In the genomic region with DNA sequence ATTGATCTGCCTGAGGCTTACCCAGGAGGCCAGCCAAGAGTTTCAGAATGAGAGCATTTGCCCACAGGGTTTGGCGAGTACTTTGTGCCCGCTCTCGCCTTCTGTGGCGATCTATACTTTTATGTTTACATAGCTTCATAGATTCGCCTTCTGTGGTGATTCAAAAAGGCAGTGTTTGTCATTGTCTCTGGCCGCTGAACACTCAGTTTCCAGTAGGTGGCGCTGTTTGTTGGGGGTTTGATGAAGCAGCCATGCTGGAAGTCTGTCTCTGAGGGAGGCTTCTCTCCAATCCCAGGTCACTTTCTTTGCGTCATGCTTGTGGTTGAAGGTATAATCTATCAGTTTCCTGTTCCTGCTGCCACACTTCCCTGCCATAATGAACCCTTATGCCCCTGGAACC, we compare ENCODE assay signal across 10 mouse cellular contexts. TPM values are rescaled to one million over a fixed set of nuclear protein-coding genes. Genes with fewer than 3 reads are reported as not detected.
A peak's percentile ranks its signal among the peaks of the same experiment; 100 is the strongest.
DNase-seq lines count a peak whose midpoint lies in the region; ATAC-seq and TF ChIP-seq lines count a peak whose summit lies in the region.
"Had no signal": no experiment of that assay in that cellular context is flagged by ENCODE, and none has a peak within 500 bp of the region (broad histone marks: within the 10 kb centered on the region; RNA-seq: fewer than 3 reads in every experiment).

No protein-coding gene starts in this region.

- no peak for TF ChIP-seq EP300 in heart, postnatal 0 days (IDR thresholded peaks at IDR 0.05; ENCODE audit: low read depth)

- H3K9ac ChIP-seq in intestine, embryonic 14.5 days (ENCODE audit: low read length): no peak overlapping the region
- H3K9ac ChIP-seq in intestine, embryonic 16.5 days (ENCODE audit: low read depth, low read length): no peak overlapping the region
- H3K9ac ChIP-seq in heart, postnatal 0 days (replicated peaks; ENCODE audit: low read depth, low read length): no peak overlapping the region
- H3K9ac ChIP-seq in neural tube, embryonic 11.5 days (ENCODE audit: low read length): no peak overlapping the region; the same call in 1 of the 2 replicates
- H3K9ac ChIP-seq: embryonic facial prominence, embryonic 15.5 days had no signal

- no peaks in the 10 kb centered on the region for H3K27me3 ChIP-seq in intestine, embryonic 14.5 days (replicated peaks; ENCODE audit: control insufficient read depth, insufficient read depth, low read length)
- no peaks in the 10 kb centered on the region for H3K27me3 ChIP-seq in intestine, embryonic 16.5 days (replicated peaks; ENCODE audit: control insufficient read depth, insufficient read depth, low read length)
- H3K27me3 ChIP-seq in heart, postnatal 0 days (ENCODE audit: control insufficient read depth, insufficient read depth, low read length): no peaks in the 10 kb centered on the region
- no peaks in the 10 kb centered on the region for H3K27me3 ChIP-seq in neural tube, embryonic 11.5 days (ENCODE audit: control insufficient read depth, insufficient read depth, low read length)
- H3K27me3 ChIP-seq: embryonic facial prominence, embryonic 15.5 days had no signal

- no peaks in the 10 kb centered on the region for H3K36me3 ChIP-seq in intestine, embryonic 14.5 days (ENCODE audit: control insufficient read depth, insufficient read depth, low read length)
- H3K36me3 ChIP-seq in intestine, embryonic 16.5 days (ENCODE audit: control insufficient read depth, insufficient read depth, low read length): no peaks in the 10 kb centered on the region
- H3K36me3 ChIP-seq in heart, postnatal 0 days (replicated peaks; ENCODE audit: control insufficient read depth, insufficient read depth, low read length): no peaks in the 10 kb centered on the region
- no peaks in the 10 kb centered on the region for H3K36me3 ChIP-seq in neural tube, embryonic 11.5 days (ENCODE audit: control insufficient read depth, insufficient read depth, low read length)
- H3K36me3 ChIP-seq: embryonic facial prominence, embryonic 15.5 days had no signal

- TF ChIP-seq CTCF in heart, postnatal 0 days (IDR thresholded peaks at IDR 0.05; ENCODE audit: low read depth): peak; percentile 74

- H3K4me3 ChIP-seq in intestine, embryonic 14.5 days (ENCODE audit: low read depth, low read length): no peak overlapping the region
- H3K4me3 ChIP-seq in intestine, embryonic 16.5 days (ENCODE audit: low read length): no peak overlapping the region
- no peak overlapping the region for H3K4me3 ChIP-seq in heart, postnatal 0 days (ENCODE audit: low read depth, low read length)
- H3K4me3 ChIP-seq in neural tube, embryonic 11.5 days (ENCODE audit: low read depth, low read length): no peak overlapping the region
- H3K4me3 ChIP-seq: embryonic facial prominence, embryonic 15.5 days had no signal

- intact Hi-C loops in left cerebral cortex, postnatal 14 days (cut with DNase I): loop anchor here (5.0 kb wide), 1 partner anchor 351 kb away; no protein-coding TSS in a partner anchor

- no peak for ATAC-seq in intestine, embryonic 14.5 days (replicated peaks; ENCODE audit: low FRiP score, low TSS enrichment, low read depth)
- no peak for ATAC-seq in intestine, embryonic 16.5 days
- no peak for ATAC-seq in heart, postnatal 0 days (ENCODE audit: insufficient read depth, low read depth)
- ATAC-seq in neural tube, embryonic 11.5 days (ENCODE audit: insufficient read depth, low FRiP score, low TSS enrichment): peak; percentile 29; the same call in 1 of the 2 replicates

- H3K9me3 ChIP-seq in intestine, embryonic 14.5 days (ENCODE audit: control insufficient read depth, low read length): no peaks in the 10 kb centered on the region
- H3K9me3 ChIP-seq in intestine, embryonic 16.5 days (ENCODE audit: control insufficient read depth, low read length): no peaks in the 10 kb centered on the region
- no peaks in the 10 kb centered on the region for H3K9me3 ChIP-seq in heart, postnatal 0 days (replicated peaks; ENCODE audit: control insufficient read depth, low read length)
- H3K9me3 ChIP-seq in neural tube, embryonic 11.5 days (ENCODE audit: control insufficient read depth, low read length): no peaks in the 10 kb centered on the region
- H3K9me3 ChIP-seq: embryonic facial prominence, embryonic 15.5 days had no signal

- no peaks in the 10 kb centered on the region for H3K4me1 ChIP-seq in intestine, embryonic 14.5 days (replicated peaks; ENCODE audit: control insufficient read depth, insufficient read depth, low read length)
- H3K4me1 ChIP-seq in intestine, embryonic 16.5 days (ENCODE audit: control insufficient read depth, insufficient read depth, low read length): no peaks in the 10 kb centered on the region
- H3K4me1 ChIP-seq in heart, postnatal 0 days (ENCODE audit: control insufficient read depth, insufficient read depth): no peaks in the 10 kb centered on the region
- H3K4me1 ChIP-seq in neural tube, embryonic 11.5 days (ENCODE audit: control insufficient read depth, insufficient read depth, low read length): no peaks in the 10 kb centered on the region
- H3K4me1 ChIP-seq: embryonic facial prominence, embryonic 15.5 days had no signal

- DNase-seq in intestine, embryonic 14.5 days (ENCODE audit: low spot score): peak; percentile 80
- peak; percentile 70 for DNase-seq in ES-CJ7 (ENCODE audit: low read depth, low spot score)
- DNase-seq in cerebellum, adult 18-20 months: peak; percentile 44 to 46
- peak; percentile 72 for DNase-seq in heart, postnatal 0 days (ENCODE audit: low spot score)
- DNase-seq in left cerebral cortex, postnatal 14 days (ENCODE audit: low spot score in 2 of 2): peak; percentile 46 to 55
- DNase-seq in neural tube, embryonic 11.5 days (ENCODE audit: low spot score): peak; percentile 74
- DNase-seq in urinary bladder, postnatal 14 days (ENCODE audit: low spot score): peak; percentile 73

- H3K27ac ChIP-seq in intestine, embryonic 14.5 days (ENCODE audit: low read depth): no peak overlapping the region
- no peak overlapping the region for H3K27ac ChIP-seq in intestine, embryonic 16.5 days (ENCODE audit: low read length)
- H3K27ac ChIP-seq in heart, postnatal 0 days (ENCODE audit: low read depth): no peak overlapping the region
- no peak overlapping the region for H3K27ac ChIP-seq in neural tube, embryonic 11.5 days (ENCODE audit: low read depth, low read length)
- H3K27ac ChIP-seq: embryonic facial prominence, embryonic 15.5 days; macrophage had no signal

- H3K4me2 ChIP-seq in intestine, embryonic 14.5 days (ENCODE audit: low read length): no peak overlapping the region
- no peak overlapping the region for H3K4me2 ChIP-seq in intestine, embryonic 16.5 days (ENCODE audit: low read depth, low read length)
- H3K4me2 ChIP-seq in heart, postnatal 0 days (ENCODE audit: low read depth, low read length): no peak overlapping the region
- no peak overlapping the region for H3K4me2 ChIP-seq in neural tube, embryonic 11.5 days (ENCODE audit: low read depth)
- H3K4me2 ChIP-seq: embryonic facial prominence, embryonic 15.5 days had no signal

- WGBS in intestine, embryonic 14.5 days: 20% methylated on average over 8 of the region's 8 CpGs
- 8% methylated on average over 8 of the region's 8 CpGs for WGBS in intestine, embryonic 16.5 days
- 21% methylated on average over 8 of the region's 8 CpGs for WGBS in heart, postnatal 0 days
- WGBS in neural tube, embryonic 11.5 days: 27% methylated on average over 8 of the region's 8 CpGs

RNA-seq across cellular contexts. Expression of a gene that starts 22.0 kb away (rescaled TPM):
- polyA plus RNA-seq in intestine, embryonic 14.5 days (2014; fragmentation: Nextera tagmentation; extraction: Ambion mirVana): not detected in 2 replicates
- polyA plus RNA-seq in intestine, embryonic 16.5 days (2015; fragmentation: Nextera tagmentation; extraction: Ambion mirVana): not detected in 2 replicates
- not detected in 2 replicates for total RNA-seq in heart, postnatal 0 days (2014; rRNA removed; ENCODE audit: low replicate concordance)
- polyA plus RNA-seq in heart, postnatal 0 days (2015; fragmentation: Nextera tagmentation; extraction: Ambion mirVana): not detected in 2 replicates
- total RNA-seq in left cerebral cortex, postnatal 14 days (2021): not detected
- polyA plus RNA-seq in neural tube, embryonic 11.5 days (2014; fragmentation: Nextera tagmentation; extraction: Ambion mirVana): not detected in 2 replicates
- polyA plus RNA-seq: macrophage had no signal

RNA-seq across cellular contexts. Expression of a gene that starts 34.7 kb away (rescaled TPM):
- polyA plus RNA-seq in intestine, embryonic 14.5 days (2014; fragmentation: Nextera tagmentation; extraction: Ambion mirVana): not detected in 2 replicates
- 0.06 and 0.10 TPM in 2 replicates for polyA plus RNA-seq in intestine, embryonic 16.5 days (2015; fragmentation: Nextera tagmentation; extraction: Ambion mirVana)
- not detected in 2 replicates for total RNA-seq in heart, postnatal 0 days (2014; rRNA removed; ENCODE audit: low replicate concordance)
- not detected in 2 replicates for polyA plus RNA-seq in heart, postnatal 0 days (2015; fragmentation: Nextera tagmentation; extraction: Ambion mirVana)
- total RNA-seq in left cerebral cortex, postnatal 14 days (2021): not detected
- polyA plus RNA-seq in neural tube, embryonic 11.5 days (2014; fragmentation: Nextera tagmentation; extraction: Ambion mirVana): not detected in 2 replicates
- polyA plus RNA-seq: embryonic facial prominence, embryonic 15.5 days; macrophage had no signal

RNA-seq across cellular contexts. Expression of a gene that starts 46.3 kb away (rescaled TPM):
- not detected in 2 replicates for polyA plus RNA-seq in intestine, embryonic 14.5 days (2014; fragmentation: Nextera tagmentation; extraction: Ambion mirVana)
- polyA plus RNA-seq in intestine, embryonic 16.5 days (2015; fragmentation: Nextera tagmentation; extraction: Ambion mirVana): not detected in 2 replicates
- not detected in 2 replicates for total RNA-seq in heart, postnatal 0 days (2014; rRNA removed; ENCODE audit: low replicate concordance)
- not detected in 2 replicates for polyA plus RNA-seq in heart, postnatal 0 days (2015; fragmentation: Nextera tagmentation; extraction: Ambion mirVana)
- total RNA-seq in left cerebral cortex, postnatal 14 days (2021): not detected
- not detected in 2 replicates for polyA plus RNA-seq in neural tube, embryonic 11.5 days (2014; fragmentation: Nextera tagmentation; extraction: Ambion mirVana)
- polyA plus RNA-seq: embryonic facial prominence, embryonic 15.5 days; macrophage had no signal

RNA-seq across cellular contexts. Expression of a gene that starts 52.7 kb away (rescaled TPM):
- polyA plus RNA-seq in intestine, embryonic 14.5 days (2014; fragmentation: Nextera tagmentation; extraction: Ambion mirVana): 0.04 TPM in 1 of 2 replicates, not detected in the other
- polyA plus RNA-seq in intestine, embryonic 16.5 days (2015; fragmentation: Nextera tagmentation; extraction: Ambion mirVana): 0.04 TPM in 1 of 2 replicates, not detected in the other
- total RNA-seq in heart, postnatal 0 days (2014; rRNA removed; ENCODE audit: low replicate concordance): 0.08 TPM in 1 of 2 replicates, not detected in the other
- polyA plus RNA-seq in heart, postnatal 0 days (2015; fragmentation: Nextera tagmentation; extraction: Ambion mirVana): 0.11 and 0.14 TPM in 2 replicates
- total RNA-seq in left cerebral cortex, postnatal 14 days (2021): 1 to 10 TPM in 1 of 2 experiments, under 1 TPM in 1; 0.77 to 1.4 TPM
- polyA plus RNA-seq in neural tube, embryonic 11.5 days (2014; fragmentation: Nextera tagmentation; extraction: Ambion mirVana): not detected in 2 replicates
- polyA plus RNA-seq: macrophage had no signal
